Mouse (Mus musculus) fibroblast of lung, adult 2 months (primary cell): ENCODE results near the gene Fry.
A peak's percentile ranks its signal among the peaks of the same experiment; 100 is the strongest.

Experiments used
- DNase-seq: peaks from one replicate; pipeline ENCODE4 v3.0.0-alpha.2; 2011; ENCODE audit warnings: low read depth

The Fry gene

GRCm38 (mm10) chr5:150389589-150390377, 271.3 kb downstream of the Fry start:
- DNase-seq, result no peak

- no peak for DNase-seq
Observed at GRCm38 (mm10) chr5:150390422-150390821, 272.0 kb downstream of the Fry start.

- no peak for DNase-seq
Observed at GRCm38 (mm10) chr5:150394645-150395044, 276.2 kb downstream of the Fry start.

GRCm38 (mm10) chr5:150402832-150403447, 284.5 kb downstream of the Fry start:
- no peak for DNase-seq

GRCm38 (mm10) chr5:150404867-150405266, 286.4 kb downstream of the Fry start:
- no peak for DNase-seq

- no peak for DNase-seq
Observed at GRCm38 (mm10) chr5:150408979-150409378, 290.5 kb downstream of the Fry start.

- DNase-seq, result peak; percentile 6
Observed at GRCm38 (mm10) chr5:150409451-150410045, 291.1 kb downstream of the Fry start.

- no peak for DNase-seq
Observed at GRCm38 (mm10) chr5:150412750-150413450, 294.5 kb downstream of the Fry start.

- DNase-seq, result no peak
Observed at GRCm38 (mm10) chr5:150414823-150415222, 296.4 kb downstream of the Fry start.

GRCm38 (mm10) chr5:150417223-150417622, 298.8 kb downstream of the Fry start:
- no peak for DNase-seq

GRCm38 (mm10) chr5:150418035-150418434, 299.6 kb downstream of the Fry start:
- no peak for DNase-seq

- no peak for DNase-seq
Observed at GRCm38 (mm10) chr5:150425038-150425437, 306.6 kb downstream of the Fry start.

GRCm38 (mm10) chr5:150426595-150426994, 308.1 kb downstream of the Fry start:
- no peak for DNase-seq

GRCm38 (mm10) chr5:150431286-150431685, 312.8 kb downstream of the Fry start:
- DNase-seq, result no peak

- DNase-seq, result no peak
Observed at GRCm38 (mm10) chr5:150432960-150433359, 314.5 kb downstream of the Fry start.

GRCm38 (mm10) chr5:150436629-150437389, 318.4 kb downstream of the Fry start:
- peak; percentile 20 for DNase-seq

- DNase-seq, result peak; percentile 35
Observed at GRCm38 (mm10) chr5:150441690-150442089, 323.2 kb downstream of the Fry start.

- DNase-seq, result no peak
Observed at GRCm38 (mm10) chr5:150451281-150452003, 333.0 kb downstream of the Fry start.

GRCm38 (mm10) chr5:150452004-150452626, 333.7 kb downstream of the Fry start:
- no peak for DNase-seq

GRCm38 (mm10) chr5:150452671-150453070, 334.2 kb downstream of the Fry start:
- peak; percentile 21 for DNase-seq

GRCm38 (mm10) chr5:150453490-150453889, 335.0 kb downstream of the Fry start:
- no peak for DNase-seq
